Mouse (Mus musculus) liver, postnatal 0 days (tissue): ENCODE measurements around the gene Selenop. TPM values are rescaled to one million over a fixed set of nuclear protein-coding genes. Genes with fewer than 3 reads are reported as not detected.
"Not testable (repeated sequence)": the region's sequence is repeated elsewhere in the genome, so short reads cannot be mapped to it uniquely, and the experiment has no call there.

Experiments
- ATAC-seq: fragments of 200-750 bp; cut with Nextera tagmentation; 2 replicates; pipeline ENCODE4 v1.8.0; 2017; ENCODE audit warnings: mild to moderate bottlenecking, moderate library complexity
- DNase-seq: peaks from one replicate; pipeline ENCODE4 v3.0.0-alpha.2; 2016
- H3K27ac ChIP-seq: fragments of 300-500 bp; sonication (generic); 2 replicates; pipeline ENCODE4 v1.5.1; 2014; ENCODE audit warnings: antibody characterized with exemption, moderate library complexity, mild to moderate bottlenecking, low read depth
- H3K27me3 ChIP-seq: fragments of 300-500 bp; sonication (generic); 2 replicates; pipeline ENCODE4 v1.6.1; 2014; ENCODE audit warnings: low read length, control low read depth, mixed read lengths; ENCODE audit not compliant: insufficient read depth
- H3K36me3 ChIP-seq: fragments of 300-500 bp; sonication (generic); replicated peaks from 2 replicates; pipeline ENCODE4 v1.6.1; 2014; ENCODE audit warnings: mild to moderate bottlenecking, control low read depth, low read length, moderate library complexity, mixed read lengths; ENCODE audit not compliant: insufficient read depth
- H3K4me1 ChIP-seq: fragments of 300-500 bp; sonication (generic); 2 replicates; pipeline ENCODE4 v1.6.1; 2014; ENCODE audit warnings: antibody characterized with exemption, mild to moderate bottlenecking, control low read depth; ENCODE audit not compliant: insufficient read depth
- H3K4me2 ChIP-seq: fragments of 300-500 bp; sonication (generic); 2 replicates; pipeline ENCODE4 v1.6.1; 2014; ENCODE audit warnings: low read depth, mild to moderate bottlenecking, low read length, moderate library complexity, mixed read lengths
- H3K4me3 ChIP-seq: fragments of 300-500 bp; sonication (generic); 2 replicates; pipeline ENCODE4 v1.5.1; 2014; ENCODE audit warnings: low read depth, low read length
- H3K9ac ChIP-seq: fragments of 300-500 bp; sonication (generic); replicated peaks from 2 replicates; pipeline ENCODE4 v1.6.1; 2014; ENCODE audit warnings: mild to moderate bottlenecking, moderate library complexity
- H3K9me3 ChIP-seq: fragments of 300-500 bp; sonication (generic); 2 replicates; pipeline ENCODE4 v1.6.1; 2016; ENCODE audit warnings: mild to moderate bottlenecking, control low read depth, low read length, mixed read lengths
- CTCF ChIP-seq: sonication (generic); IDR thresholded peaks from 2 replicates; pipeline ENCODE4 v1.5.1; 2016; ENCODE audit warnings: antibody characterized with exemption, low read depth
- EP300 ChIP-seq: IDR thresholded peaks from 2 replicates; pipeline ENCODE4 v1.6.1; 2016; ENCODE audit warnings: antibody characterized with exemption, low read depth, mild to moderate bottlenecking
- WGBS: fragments of 180-500 bp; shearing (Covaris S2); extraction: QIAGEN DNeasy Blood & Tissue Kit; methylation state at CpG from one replicate; pipeline ENCODE4 v1.1.7; 2014; ENCODE audit not compliant: insufficient replicate concordance; 5-methylcytosine and 5-hydroxymethylcytosine counted together
- polyA plus RNA-seq: library from polyadenylated mRNA; unstranded; fragments of >200 nt; fragmentation: Nextera tagmentation; extraction: Ambion mirVana; gene quantifications from 2 replicates; pipeline ENCODE4 v1.2.1, GENCODE M21; 2015

Gene Selenop
- 4,176 and 4,221 TPM in 2 replicates for polyA plus RNA-seq

- WGBS = 58% methylated on average over 6 of the region's 6 CpGs
- peak within 1 kb of the TSS; percentile 50 for H3K4me2 ChIP-seq
- TF ChIP-seq EP300 = no peak
- H3K4me3 ChIP-seq = no peak within 1 kb of the TSS
- no peaks in the 10 kb centered on the region for H3K9me3 ChIP-seq
- no peak within 1 kb of the TSS for H3K9ac ChIP-seq
- DNase-seq = no peak
- H3K27me3 ChIP-seq = no peaks in the 10 kb centered on the region
- peak; percentile 24; the same call in 1 of the 2 replicates for ATAC-seq
- no peaks in the 10 kb centered on the region for H3K36me3 ChIP-seq
- peaks cover 20% of the 10 kb centered on the region for H3K4me1 ChIP-seq
- peak within 1 kb of the TSS; percentile 84 for H3K27ac ChIP-seq
These were observed at the start of gene Selenop for GRCm38 (mm10) chr15:3268247-3268646. TSS of gene Selenop (plus strand) at chr15:3268547.

GRCm38 (mm10) chr15:3218668-3219067 is 49.7 kb upstream of the Selenop start:
- H3K27ac ChIP-seq, H3K9me3 ChIP-seq, H3K36me3 ChIP-seq, H3K4me1 ChIP-seq, H3K4me2 ChIP-seq, DNase-seq, H3K9ac ChIP-seq, ATAC-seq, H3K27me3 ChIP-seq, H3K4me3 ChIP-seq: not testable (repeated sequence)
- WGBS = 87% methylated on average over 4 of the region's 4 CpGs

GRCm38 (mm10) chr15:3222803-3223437 is 45.4 kb upstream of the Selenop start:
- Histone ChIP-seq H3K9me3 (no peaks in the 10 kb centered on the region), H3K4me3 (no peak overlapping the region), H3K9ac (no peak overlapping the region), H3K27me3 (no peaks in the 10 kb centered on the region), H3K4me2 (no peak overlapping the region), H3K36me3 (no peaks in the 10 kb centered on the region), H3K27ac (no peak overlapping the region), H3K4me1 (peaks cover 13% of the 10 kb centered on the region; the same call in 1 of the 2 replicates)
- TF ChIP-seq CTCF (no peak), EP300 (no peak)
- ATAC-seq (no peak), DNase-seq (no peak)
- 82% methylated on average over 5 of the region's 5 CpGs for WGBS

DNA sequence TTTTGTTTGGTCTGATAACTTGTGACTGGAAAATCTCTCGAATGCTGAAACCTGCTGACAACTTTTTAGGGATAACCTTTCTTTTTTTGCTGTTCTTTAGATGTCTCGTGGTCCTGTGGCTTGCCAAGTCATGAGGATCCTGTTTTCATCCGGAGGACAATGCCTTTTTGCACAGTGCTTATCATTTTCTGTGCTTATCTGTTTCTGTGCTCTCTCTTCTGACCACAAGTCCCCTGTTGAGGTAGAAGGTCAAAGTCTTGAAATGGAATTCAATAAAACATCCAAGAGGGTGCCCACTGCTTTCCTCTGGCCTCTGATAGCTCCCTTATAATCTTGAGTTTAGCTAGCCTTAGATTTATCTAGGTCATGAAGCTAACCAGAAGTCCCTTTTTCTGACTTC is 41.8 kb upstream of the Selenop start:
- TF ChIP-seq EP300 (peak; percentile 48; the same call in 1 of the 2 replicates), CTCF (no peak)
- H3K4me1 ChIP-seq = peaks cover 37% of the 10 kb centered on the region
- no peaks in the 10 kb centered on the region for H3K36me3 ChIP-seq
- no peak for DNase-seq
- WGBS = 35% methylated on average over 3 of the region's 3 CpGs
- peak overlapping the region; percentile 97 for H3K27ac ChIP-seq
- no peak overlapping the region for H3K4me2 ChIP-seq
- no peak for ATAC-seq
- no peak overlapping the region for H3K9ac ChIP-seq
- H3K4me3 ChIP-seq = no peak overlapping the region
- H3K27me3 ChIP-seq = no peaks in the 10 kb centered on the region
- H3K9me3 ChIP-seq = no peaks in the 10 kb centered on the region

DNA sequence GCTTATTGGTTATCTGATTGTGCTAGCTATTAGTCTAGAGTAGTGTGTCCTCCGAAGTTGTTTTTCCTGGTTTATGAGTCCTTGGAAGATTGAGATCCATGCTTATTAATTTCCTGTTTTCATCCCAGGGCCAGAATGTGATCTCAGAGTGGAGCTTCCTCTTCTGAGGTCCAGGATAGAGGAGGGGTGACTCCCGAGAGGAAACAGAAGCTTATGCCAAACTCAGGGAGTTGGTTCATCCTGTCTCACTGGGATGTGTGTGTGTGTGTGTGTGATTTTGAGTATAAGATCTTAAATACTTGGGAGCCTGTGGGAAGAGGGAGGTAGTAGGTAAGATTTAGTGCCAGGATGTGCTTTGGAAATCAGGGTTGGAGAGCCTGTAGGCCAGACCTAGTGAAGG is 40.2 kb upstream of the Selenop start:
- Histone ChIP-seq H3K27me3 (no peaks in the 10 kb centered on the region), H3K9me3 (no peaks in the 10 kb centered on the region), H3K4me3 (no peak overlapping the region), H3K9ac (no peak overlapping the region), H3K36me3 (no peaks in the 10 kb centered on the region), H3K27ac (peak overlapping the region; percentile 97), H3K4me2 (no peak overlapping the region), H3K4me1 (peaks cover 45% of the 10 kb centered on the region)
- WGBS = 38% methylated on average over 2 of the region's 2 CpGs
- ATAC-seq (no peak), DNase-seq (no peak)
- no peak for TF ChIP-seq CTCF
- 0 out of 2 replicates have a peak, but pooled peaks have one; percentile 7 for TF ChIP-seq EP300

DNA sequence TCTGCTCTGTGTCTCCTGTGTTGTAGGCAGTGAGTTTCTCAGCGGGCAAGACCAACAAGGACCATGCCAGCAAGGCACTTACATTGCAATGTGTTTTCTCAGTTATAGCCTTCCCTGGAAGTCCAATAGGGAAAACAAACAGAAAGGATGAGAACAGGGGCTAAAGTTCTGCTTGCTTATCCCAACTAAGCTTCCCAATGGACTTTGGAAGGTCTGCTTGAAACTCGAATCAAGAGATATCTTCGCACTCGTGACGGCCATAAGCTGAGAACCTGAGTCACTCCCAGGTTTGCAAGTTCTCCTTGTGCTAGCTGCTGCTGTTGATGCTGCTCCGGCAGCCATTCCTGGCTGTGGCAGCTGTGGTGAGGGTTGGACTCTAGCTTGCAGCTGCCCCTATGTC is 39.4 kb upstream of the Selenop start:
- WGBS = 57% methylated on average over 6 of the region's 6 CpGs
- peak; percentile 76 for TF ChIP-seq EP300
- TF ChIP-seq CTCF = no peak
- Histone ChIP-seq H3K4me1 (peaks cover 52% of the 10 kb centered on the region), H3K9me3 (no peaks in the 10 kb centered on the region), H3K27ac (peak overlapping the region; percentile 97), H3K9ac (no peak overlapping the region; the same call in 1 of the 2 replicates), H3K27me3 (no peaks in the 10 kb centered on the region), H3K4me2 (peak overlapping the region; percentile 16; the same call in 1 of the 2 replicates), H3K36me3 (no peaks in the 10 kb centered on the region), H3K4me3 (no peak overlapping the region)
- DNase-seq = peak; percentile 36
- peak; percentile 77 for ATAC-seq
